Mouse (Mus musculus): ENCODE measurements around the gene Ric1.
"Not testable (repeated sequence)": the region's sequence is repeated elsewhere in the genome, so short reads cannot be mapped to it uniquely, and the experiment has no call there.

Gene Ric1

DNA sequence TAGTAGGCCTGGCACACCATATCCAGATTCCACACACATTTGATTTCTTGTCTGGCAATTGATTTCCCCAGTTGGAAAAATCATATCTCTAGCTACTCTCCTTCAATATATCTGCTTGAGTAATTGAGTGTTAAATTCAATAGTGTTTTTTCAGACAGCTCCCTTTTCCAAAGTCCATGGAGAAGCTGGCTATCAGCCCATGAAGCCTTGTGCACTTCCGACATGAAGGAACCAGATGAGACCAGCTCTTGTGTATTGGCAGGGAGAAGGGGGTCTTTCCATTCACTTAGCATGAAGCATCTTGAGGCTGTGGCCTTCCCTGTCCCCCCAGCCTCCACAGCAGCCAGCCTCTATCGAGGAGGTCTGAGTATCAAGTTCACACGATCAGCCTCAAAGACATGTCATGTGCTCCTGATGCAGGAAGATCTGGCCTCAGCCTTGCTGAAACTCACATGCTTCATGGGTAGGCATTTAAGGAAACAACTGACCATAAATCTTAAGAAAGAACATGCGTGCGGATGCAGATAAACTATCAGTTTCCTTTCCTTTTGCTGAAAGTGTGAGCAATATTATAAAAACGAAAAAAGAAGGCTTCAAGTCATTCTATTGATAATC lies 23.1 kb upstream of the Ric1 start:
- no peak for DNase-seq

DNA sequence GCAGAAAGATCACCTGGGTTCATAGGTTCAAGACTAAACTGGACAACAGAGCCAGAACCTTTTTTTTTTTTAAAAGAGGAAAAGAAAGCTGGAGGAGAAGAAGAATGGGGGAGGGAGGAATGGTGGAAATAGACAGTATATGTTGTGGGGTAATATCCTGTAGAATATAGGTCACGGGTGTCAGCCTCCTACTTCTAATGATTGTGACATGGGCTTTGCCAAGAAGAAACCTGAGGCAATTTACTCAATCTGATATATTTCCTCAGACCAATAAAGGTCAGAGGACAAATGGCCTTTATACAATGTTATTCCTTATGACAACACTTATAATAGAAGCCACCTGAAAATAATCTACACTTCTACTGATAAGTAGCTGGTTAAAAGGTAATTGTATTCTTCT lies 21.7 kb upstream of the Ric1 start:
- no peak for DNase-seq

DNA sequence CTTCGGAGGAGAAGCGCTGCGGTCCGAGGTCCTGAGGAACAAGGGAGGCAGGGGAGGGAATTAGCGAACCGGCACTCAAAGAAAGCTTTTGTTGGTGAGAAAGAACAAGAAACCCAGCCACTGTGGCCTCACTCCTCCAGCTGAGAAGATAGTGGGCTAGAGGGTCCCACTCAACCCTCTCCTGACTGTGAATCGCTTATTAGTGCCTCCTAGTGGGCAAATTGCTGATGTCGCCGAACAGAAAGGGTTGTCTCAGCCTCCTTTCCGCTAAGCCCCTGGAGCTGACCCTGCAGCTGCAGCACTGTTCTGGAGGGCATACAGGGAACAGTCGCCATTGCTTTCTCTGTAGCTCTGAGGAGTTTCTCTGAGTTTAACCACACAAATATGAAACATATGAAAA lies 21.0 kb upstream of the Ric1 start:
- peak; percentile 6 for DNase-seq

DNA sequence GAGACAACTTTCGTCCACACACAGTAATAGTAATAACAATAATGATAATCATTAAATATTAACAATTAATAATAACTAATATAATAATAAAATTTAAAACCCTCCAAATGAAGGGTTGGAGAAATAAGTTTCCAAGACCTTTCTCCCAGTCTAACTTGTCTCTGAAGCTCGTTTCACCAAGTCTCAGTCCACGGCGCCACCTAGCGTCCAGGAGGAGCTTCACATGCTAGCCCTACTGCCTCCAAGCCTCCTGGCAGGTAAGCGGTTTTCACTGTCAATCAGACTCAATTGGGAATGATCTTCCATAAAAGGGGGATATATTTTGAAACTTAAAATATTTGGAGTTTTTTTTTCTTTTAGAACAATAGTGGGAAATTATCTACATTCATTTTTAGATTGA lies 20.6 kb upstream of the Ric1 start:
- DNase-seq = peak; percentile 79

DNA sequence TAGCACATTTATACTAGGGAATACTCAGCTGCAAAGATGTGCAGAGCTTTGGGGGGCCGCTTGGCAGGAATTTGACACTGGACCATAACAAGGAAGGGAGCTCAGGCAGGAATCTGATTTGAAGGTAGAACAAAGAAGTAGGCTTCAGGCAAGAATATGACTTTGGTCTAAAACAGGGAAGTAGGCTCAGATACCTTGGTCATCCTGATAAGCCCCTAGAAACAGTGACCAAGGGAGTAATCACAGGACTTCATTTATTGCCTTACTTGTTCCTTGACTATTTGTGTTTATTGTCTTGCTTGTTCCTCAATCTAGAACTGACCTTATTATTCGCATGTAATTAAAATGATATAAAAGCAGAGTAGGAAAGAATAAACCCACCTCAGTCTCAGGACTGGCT lies 18.0 kb upstream of the Ric1 start:
- DNase-seq = no peak

DNA sequence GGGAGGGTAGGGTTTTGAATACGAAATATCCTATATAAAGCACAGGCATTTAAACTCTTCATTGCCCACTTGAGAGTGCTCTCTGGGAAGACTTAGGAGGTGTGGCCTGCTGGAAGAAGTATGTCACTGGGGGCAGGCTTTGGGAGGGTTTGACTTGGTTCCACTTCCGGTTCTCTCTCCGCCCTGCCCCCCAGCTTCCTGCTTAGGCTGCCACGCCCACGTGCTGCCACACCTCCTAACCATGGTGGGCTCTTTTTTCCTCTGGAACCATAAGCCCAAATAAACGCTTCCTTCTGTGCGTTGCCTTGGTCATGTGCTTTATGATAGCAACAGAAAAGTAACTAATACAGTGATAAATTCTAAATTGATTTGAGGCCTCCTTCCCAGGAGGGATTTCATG lies 16.5 kb upstream of the Ric1 start:
- DNase-seq = no peak

DNA sequence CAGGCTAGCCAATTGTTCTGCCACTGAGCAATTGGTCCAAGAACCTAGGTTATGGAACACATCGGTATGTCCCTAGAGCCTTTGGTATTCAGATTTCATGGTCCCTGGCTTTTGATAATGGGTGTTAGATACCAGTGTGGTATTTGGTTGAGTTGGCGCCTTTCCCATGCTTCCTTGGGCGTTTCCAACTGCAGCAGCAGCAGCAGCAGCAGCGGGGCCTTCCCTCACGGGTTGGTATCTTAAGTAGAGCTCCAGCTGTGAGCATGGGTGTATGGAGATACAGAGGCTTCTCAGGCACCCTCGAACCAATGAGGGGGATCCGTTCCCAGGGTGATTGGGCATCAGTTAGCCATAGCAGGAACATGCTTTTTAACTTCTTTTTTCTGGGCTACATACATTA lies 13.9 kb upstream of the Ric1 start:
- no peak for DNase-seq

DNA sequence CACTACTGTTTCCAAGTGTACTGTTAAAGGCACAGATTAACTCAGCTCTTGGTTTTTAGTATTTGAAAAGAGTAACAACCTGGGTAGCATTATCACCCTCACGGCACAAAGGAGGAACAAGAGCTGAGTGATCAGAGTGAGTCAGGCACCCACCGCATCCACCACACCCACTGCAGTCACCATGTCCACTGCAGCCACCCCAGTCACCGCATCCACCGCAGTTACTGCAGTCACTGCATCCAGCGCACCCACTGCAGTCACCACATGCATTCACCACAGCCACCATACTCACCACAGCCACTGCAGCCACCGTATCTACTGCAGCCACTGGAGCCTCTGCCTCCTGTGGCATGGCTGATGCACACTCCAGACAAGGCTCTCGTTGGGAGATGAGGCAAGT lies 12.2 kb upstream of the Ric1 start:
- DNase-seq = no peak

DNA sequence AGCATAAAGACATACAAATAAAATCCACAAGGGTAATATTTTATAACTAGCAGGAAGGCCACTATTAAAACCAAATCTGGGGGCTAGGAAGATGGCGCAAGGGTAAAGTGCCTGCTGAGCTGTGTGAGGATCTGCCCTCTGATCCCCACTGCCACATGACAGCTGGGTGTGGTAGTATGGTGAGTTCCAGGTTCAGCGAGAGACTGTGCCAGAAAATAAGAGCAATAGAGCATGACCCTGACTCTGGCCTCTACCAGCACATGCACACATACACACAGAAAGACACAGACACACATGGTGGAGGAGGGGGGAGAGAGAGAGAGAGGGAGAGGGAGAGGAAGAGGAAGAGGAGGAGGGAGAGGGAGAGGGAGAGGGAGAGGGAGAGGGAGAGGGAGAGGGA lies 10.3 kb upstream of the Ric1 start:
- no peak for DNase-seq

DNA sequence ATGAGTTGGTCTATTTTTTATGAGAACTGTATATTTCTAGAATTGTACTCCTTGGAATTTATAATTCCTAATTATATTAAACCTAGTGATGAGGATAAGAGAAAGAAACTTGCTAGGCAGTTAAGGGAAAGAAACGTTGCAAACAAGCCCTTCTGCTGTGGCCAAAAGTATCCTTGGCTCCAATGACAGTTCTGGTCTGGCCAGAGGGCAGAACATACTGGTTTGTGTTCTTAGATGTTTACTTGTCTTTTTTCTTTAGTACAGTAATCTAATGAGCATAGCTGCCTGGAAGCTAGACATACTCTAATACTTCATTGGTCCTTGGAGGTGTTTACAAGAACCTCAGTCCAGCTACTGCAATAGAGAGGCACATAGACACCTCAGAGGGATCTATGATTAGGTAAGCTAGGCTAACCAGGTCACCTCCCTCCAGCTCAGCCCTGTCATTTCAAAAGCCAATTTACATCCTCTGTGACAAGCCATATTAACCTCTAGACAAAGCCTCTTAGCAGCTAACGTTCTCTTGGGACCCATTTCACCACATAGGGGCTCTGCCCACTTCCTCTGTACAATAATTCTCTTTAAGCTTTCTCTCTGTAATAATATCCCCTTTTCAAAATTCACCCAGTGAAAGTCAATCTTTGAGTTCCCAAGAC lies 8.8 kb upstream of the Ric1 start:
- no peak for DNase-seq

DNA sequence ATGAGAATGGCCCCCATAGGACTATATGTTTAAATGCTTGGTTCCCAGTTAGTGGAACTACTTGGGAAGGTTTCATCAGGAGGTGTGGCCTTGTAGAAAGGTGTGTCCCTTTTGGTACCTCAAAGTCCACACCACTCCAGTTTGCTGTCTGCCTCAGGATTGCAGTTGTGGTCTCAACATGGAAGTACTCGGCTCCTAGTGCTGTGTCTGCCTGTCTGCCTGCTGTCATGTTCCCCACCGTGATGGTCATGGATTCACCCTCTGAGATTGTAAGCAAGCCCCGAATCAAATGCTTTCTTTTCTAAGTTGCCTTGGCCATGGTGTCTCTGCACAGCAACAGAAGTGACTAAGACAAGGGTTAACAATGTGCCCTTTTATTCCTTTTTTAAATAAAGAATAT lies 8.0 kb upstream of the Ric1 start:
- DNase-seq = no peak

DNA sequence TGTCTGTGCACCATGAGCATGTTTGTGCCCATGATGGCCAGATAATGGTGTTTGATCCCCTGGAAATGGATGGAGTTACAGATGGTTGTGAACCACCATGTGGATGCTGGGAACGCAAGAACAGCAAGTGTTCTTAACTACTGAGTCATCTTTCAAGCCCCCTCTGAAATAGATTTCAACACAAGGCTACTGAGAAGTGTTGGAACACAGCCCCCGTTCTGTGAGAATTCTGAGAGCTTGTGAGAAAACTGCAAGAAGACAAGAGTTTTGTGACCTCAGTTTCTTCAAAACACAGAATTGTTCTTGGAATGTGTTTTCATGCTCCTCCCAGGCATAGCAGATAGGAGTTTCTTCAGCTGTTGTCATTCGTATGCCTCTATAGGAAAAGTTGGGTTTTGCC lies 6.7 kb upstream of the Ric1 start:
- DNase-seq = no peak

DNA sequence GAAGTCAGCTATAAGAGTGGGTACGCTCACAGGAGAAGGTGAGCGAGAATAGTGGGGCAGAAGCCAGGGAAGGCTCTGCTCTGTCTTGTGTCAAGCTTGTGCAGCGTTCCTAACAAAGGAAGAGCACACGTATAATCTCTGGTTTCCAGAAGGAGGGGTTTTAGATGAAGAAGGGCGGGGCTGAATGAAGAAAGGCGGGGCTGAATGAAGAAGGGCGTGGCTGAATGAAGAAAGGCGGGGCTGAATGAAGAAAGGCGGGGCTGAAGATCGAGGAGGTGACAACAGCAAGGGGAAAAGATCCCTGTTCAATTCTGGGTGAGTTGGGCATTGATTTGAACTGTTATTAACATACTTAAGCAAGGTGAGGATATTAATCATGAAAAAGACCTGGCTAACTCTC lies 6.1 kb upstream of the Ric1 start:
- DNase-seq = no peak

DNA sequence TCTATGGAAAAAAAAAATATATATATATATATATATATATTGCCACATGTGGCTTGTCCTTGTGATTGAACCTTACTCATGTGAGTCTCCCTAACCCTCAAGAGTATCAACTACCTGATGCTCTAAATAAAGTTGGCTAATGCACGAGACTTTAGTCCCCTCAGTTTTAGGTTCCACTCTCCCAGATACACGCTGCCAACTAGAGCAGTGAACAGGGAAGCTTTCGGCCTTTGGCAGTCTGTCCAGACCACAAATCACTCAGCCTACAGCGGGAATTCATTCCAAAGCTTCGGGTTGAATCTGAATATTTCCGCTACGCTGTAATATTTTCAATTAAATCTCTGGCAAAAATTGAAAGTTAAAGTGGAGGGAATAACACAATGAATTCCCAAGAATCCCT lies 3.7 kb upstream of the Ric1 start:
- DNase-seq = no peak

DNA sequence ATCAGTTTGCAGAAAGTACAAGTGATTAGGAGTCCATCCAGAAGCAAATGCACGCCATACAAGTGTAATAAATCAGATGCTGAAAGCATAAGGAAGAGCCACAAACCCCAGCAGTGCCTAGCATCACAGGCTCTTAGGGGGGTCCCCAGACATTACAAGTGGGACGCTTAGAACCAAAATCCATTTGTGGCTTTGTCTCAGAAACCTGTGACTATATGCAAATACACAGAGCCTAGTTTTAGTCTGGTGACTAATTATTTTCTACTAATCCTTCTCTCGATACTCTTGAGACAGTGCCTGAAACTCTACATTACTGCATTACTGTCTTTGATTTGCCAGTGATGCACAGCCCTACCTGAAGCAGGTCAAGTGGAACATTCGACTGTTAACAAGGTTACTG lies 3.2 kb upstream of the Ric1 start:
- DNase-seq = no peak

DNA sequence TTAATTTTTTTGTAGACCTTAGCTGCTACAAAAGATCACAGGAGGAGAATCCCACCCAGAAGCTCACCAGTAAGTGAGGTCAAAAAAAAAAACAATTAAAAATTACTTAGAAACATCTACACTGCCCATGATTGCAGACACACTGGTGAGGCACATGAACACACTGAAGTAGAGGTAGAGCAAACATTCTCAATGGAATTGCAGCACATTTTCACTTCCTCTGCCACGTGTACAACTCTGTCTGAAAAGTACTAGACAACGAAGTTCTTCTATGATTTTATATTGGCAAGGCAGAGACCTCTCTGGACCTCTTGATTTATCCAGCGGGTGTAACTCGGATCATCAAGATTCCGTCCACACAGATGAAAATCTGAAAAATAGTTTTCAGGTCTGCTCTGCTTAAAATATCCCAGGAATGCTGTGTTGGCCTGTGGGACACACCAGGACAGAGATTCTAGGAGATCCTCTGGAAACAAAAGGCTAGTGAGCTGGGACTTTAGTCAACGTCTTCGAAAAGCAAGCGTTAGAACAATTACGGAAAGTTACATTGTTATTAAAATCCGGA lies 1.0 kb upstream of the Ric1 start:
- no peak for DNase-seq

DNA sequence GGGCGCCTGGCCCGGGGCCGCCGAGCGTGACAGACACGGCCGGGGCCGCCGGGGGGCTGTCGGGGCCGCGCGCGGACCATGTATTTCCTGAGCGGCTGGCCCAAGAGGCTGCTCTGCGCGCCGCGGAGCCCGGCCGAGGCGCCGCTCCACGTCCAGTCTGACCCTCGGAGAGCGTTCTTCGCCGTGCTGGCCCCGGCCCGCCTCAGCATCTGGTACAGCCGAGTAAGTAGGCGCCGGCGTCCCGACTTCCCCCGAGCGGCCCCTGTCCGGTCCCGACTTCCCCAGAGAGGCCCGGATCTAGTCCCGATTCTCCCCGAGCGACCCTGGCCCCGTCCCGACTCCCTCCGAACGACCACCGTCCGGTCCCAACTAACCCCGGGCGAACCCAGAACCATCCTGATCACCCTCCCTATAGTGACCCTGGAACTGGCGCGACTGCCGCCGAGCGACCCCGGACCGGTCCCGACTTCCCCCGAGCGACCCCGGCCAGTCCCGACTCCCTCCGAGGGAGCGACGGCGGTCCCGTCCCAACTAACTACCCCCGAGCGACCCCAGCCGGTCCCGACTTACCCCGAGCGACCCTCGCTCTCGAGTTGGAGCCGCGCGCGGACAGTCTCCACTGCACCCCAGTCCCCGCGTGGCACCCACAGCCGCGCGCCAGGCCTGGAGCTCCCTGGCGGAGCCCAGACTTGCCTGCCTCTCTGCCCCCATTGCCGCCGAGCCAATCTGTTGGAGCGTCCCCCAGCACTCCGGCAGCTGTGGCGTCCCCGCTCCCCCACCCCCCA lies 555 bp downstream of the Ric1 start:
- DNase-seq = peak; percentile 49

DNA sequence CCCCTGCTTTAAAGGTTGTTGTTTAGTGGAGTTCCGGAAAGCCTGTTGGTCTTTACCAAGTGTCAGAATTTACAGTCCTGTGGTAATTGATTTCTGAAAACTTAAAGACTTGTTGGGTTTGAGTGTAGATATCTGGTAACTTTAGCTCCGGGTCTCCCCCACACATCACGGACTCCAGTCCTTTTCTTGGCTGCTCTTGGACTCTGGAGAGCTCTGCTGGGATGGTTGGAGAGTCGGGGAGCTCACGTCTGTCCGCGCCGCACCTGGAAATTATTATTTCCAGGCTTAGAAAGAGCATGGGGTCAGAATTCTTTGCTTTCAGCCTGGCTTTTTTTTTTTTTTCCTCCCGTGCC lies 1.1 kb downstream of the Ric1 start:
- DNase-seq = no peak

DNA sequence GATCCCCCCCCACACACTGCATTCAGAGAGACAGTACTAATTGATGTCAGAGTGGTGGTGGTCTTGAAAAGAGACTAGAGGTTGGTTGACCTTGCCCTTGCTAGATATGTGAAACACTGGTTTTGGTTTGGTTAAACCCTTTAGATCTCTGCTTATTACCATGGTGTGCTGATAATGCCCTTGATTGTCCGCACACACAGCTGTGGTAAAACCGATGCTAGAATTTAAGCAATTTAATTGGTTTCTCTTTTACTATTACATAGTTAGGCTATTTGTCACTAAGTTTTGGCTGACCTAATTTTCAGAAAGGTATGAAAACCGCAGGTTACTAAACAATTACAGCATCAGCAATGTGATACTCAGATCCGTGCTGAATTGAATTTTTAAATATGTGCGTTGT lies 1.6 kb downstream of the Ric1 start:
- no peak for DNase-seq

DNA sequence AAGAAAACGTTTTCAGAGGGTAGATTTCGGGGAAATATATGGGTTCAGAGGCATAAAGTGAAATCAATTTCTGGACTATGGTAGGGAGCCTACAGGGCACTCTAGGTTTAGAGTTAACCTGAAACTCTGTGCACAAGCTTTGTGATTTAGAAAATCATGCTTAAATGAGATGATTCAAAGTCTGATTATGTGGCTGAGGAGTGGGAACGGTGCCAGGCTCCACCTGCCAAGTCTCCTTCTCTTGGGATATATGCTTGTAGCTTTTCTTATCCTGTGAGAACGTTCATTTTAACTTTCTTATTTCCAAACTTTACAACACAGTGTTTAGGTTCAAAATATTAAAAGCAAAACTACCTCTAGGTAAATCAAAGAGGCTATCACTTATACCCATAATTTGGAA lies 2.5 kb downstream of the Ric1 start:
- peak; percentile 47 for DNase-seq

DNA sequence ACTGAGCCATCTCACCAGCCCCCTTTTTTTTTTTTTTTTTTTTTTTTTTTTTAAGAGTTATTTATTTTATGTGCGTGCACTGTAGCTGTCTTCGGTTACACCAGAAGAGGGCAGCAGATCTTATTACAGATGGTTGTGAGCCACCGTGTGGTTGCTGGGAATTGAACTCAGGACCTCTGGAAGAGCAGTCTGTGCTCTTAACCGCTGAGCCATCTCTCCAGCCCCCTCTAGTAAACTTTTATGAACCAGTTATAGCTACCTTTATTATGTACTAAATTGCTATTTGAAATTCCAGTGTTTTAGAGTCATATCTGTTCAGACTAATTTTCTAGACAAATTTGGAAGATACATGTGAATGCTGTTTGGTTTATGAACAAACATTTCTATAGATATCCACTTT lies 3.5 kb downstream of the Ric1 start:
- not testable (repeated sequence) for DNase-seq

DNA sequence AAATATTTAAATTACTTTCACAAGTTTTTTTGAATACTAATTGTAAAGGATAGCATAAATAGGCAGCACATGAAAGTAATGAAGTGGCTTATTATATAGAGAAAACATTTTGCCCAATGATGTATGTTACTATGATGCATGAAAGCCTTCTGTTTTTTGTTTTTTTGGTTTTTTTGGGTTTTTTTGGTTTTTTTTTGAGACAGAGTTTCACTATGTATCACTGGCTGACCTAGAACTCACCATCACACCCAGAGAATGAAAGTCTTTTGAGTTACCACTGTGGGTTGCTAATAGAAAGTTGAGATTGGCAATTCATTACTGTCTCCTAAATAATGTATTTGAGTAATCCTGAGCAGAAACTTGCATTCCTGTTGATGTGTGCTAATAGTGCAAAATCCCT lies 4.8 kb downstream of the Ric1 start:
- DNase-seq = no peak

DNA sequence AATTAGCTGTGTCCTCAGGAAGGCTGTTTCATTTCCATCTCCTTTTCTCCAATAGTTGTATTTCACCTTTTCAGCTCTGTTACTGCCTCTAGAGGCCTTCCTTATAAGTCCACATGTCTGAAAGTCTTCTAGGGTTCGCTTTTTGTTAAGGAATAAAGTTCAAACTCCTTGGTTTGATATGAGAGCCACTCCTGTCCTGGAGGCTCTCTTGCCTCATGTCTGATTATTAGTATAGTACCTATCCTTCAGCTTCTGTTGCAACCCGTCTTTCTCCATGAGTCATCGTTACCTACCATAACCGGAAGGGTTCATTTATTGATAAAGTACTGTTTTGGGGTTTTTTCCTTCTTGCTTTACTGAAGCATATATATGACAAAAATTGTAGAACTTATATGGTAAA lies 5.2 kb downstream of the Ric1 start:
- DNase-seq = no peak

DNA sequence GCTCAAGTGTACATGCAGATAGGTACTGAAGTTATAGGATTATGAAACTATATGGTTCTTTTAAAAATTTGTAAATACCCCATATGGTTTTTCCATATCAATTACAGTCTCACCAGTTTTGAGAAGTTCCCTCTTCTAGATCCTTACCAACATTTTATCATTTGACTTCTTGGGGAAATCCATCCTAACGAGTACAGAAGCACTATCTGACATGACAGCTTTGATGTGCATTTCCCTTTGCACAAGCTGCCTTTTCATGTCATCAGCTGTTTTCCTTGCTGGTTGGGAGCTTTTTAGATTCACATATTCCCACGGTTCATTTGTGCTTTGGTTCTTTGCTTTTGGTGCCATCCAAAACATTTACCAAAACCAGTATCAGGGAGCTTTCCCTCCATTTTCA lies 6.5 kb downstream of the Ric1 start:
- DNase-seq = no peak
